Mouse (Mus musculus): ENCODE results near the gene Nacad. TPM values are rescaled to one million over a fixed set of nuclear protein-coding genes. Genes with fewer than 3 reads are reported as not detected.

Gene Nacad
- polyA plus RNA-seq, 1 experiment = 1.7 TPM

GRCm38 (mm10) chr11:6603224-6603623 lies 2.6 kb downstream of the Nacad start:
- Histone ChIP-seq H3K27me3 (ENCODE audit: control insufficient read depth, insufficient read depth, low read length) (peaks cover 16% of the 10 kb centered on the region; the same call in 1 of the 2 replicates), H3K4me1 (ENCODE audit: control insufficient read depth, insufficient read depth, insufficient read length, low read length) (peaks cover 2% of the 10 kb centered on the region; the same call in 1 of the 2 replicates), H3K4me3 (ENCODE audit: low read depth, low read length) (no peak overlapping the region), H3K36me3 (ENCODE audit: control insufficient read depth, insufficient read depth, low read length) (no peaks in the 10 kb centered on the region), H3K27ac (ENCODE audit: insufficient read depth, low read depth, low read length) (no peak overlapping the region)
- WGBS = 63% methylated on average over 9 of the region's 9 CpGs
- TF ChIP-seq POLR2A (IDR thresholded peaks at IDR 0.05; ENCODE audit: low read depth, low read length) = no peak
- TF ChIP-seq CTCF (IDR thresholded peaks at IDR 0.05; ENCODE audit: extremely low read depth, insufficient read length, insufficient replicate concordance, low read depth, low read length) = no peak

- Histone ChIP-seq H3K4me3 (ENCODE audit: low read depth, low read length) (no peak overlapping the region), H3K36me3 (ENCODE audit: control insufficient read depth, insufficient read depth, low read length) (0 out of 2 replicates have a peak, but pooled peaks cover 3% of the 10 kb centered on the region), H3K4me1 (ENCODE audit: control insufficient read depth, insufficient read depth, insufficient read length, low read length) (peaks cover 2% of the 10 kb centered on the region; the same call in 1 of the 2 replicates), H3K27ac (ENCODE audit: insufficient read depth, low read depth, low read length) (no peak overlapping the region), H3K27me3 (ENCODE audit: control insufficient read depth, insufficient read depth, low read length) (peaks cover 16% of the 10 kb centered on the region; the same call in 1 of the 2 replicates)
- WGBS = 70% methylated on average over 9 of the region's 9 CpGs
- TF ChIP-seq CTCF (IDR thresholded peaks at IDR 0.05; ENCODE audit: extremely low read depth, insufficient read length, insufficient replicate concordance, low read depth, low read length) (no peak), POLR2A (IDR thresholded peaks at IDR 0.05; ENCODE audit: low read depth, low read length) (no peak)
Measured at GRCm38 (mm10) chr11:6602662-6603061, 3.2 kb downstream of the Nacad start.

- Histone ChIP-seq H3K36me3 (ENCODE audit: control insufficient read depth, insufficient read depth, low read length) (peaks cover 9% of the 10 kb centered on the region; the same call in 1 of the 2 replicates), H3K4me3 (ENCODE audit: low read depth, low read length) (no peak overlapping the region), H3K27ac (ENCODE audit: insufficient read depth, low read depth, low read length) (no peak overlapping the region), H3K4me1 (ENCODE audit: control insufficient read depth, insufficient read depth, insufficient read length, low read length) (peaks cover 2% of the 10 kb centered on the region; the same call in 1 of the 2 replicates), H3K27me3 (ENCODE audit: control insufficient read depth, insufficient read depth, low read length) (peaks cover 16% of the 10 kb centered on the region; the same call in 1 of the 2 replicates)
- TF ChIP-seq CTCF (IDR thresholded peaks at IDR 0.05; ENCODE audit: extremely low read depth, insufficient read length, insufficient replicate concordance, low read depth, low read length) (no peak), POLR2A (IDR thresholded peaks at IDR 0.05; ENCODE audit: low read depth, low read length) (no peak)
- 61% methylated on average over 20 of the region's 20 CpGs for WGBS
Measured at GRCm38 (mm10) chr11:6601649-6602480, 4.0 kb downstream of the Nacad start.

- H3K4me1 ChIP-seq (ENCODE audit: control insufficient read depth, insufficient read depth, insufficient read length, low read length) = peaks cover 2% of the 10 kb centered on the region; the same call in 1 of the 2 replicates
- no peak for TF ChIP-seq POLR2A (IDR thresholded peaks at IDR 0.05; ENCODE audit: low read depth, low read length)
- no peak overlapping the region for H3K27ac ChIP-seq (ENCODE audit: insufficient read depth, low read depth, low read length)
- peaks cover 6% of the 10 kb centered on the region; the same call in 1 of the 2 replicates for H3K27me3 ChIP-seq (ENCODE audit: control insufficient read depth, insufficient read depth, low read length)
- WGBS = 79% methylated on average over 8 of the region's 8 CpGs
- H3K36me3 ChIP-seq (ENCODE audit: control insufficient read depth, insufficient read depth, low read length) = peaks cover 20% of the 10 kb centered on the region
- no peak overlapping the region for H3K4me3 ChIP-seq (ENCODE audit: low read depth, low read length)
Measured at GRCm38 (mm10) chr11:6600284-6600944, 5.4 kb downstream of the Nacad start.

GRCm38 (mm10) chr11:6599831-6600230 lies 6.0 kb downstream of the Nacad start:
- H3K27ac ChIP-seq (ENCODE audit: insufficient read depth, low read depth, low read length) = no peak overlapping the region
- peaks cover 3% of the 10 kb centered on the region; the same call in 1 of the 2 replicates for H3K27me3 ChIP-seq (ENCODE audit: control insufficient read depth, insufficient read depth, low read length)
- WGBS = 81% methylated on average over 6 of the region's 6 CpGs
- TF ChIP-seq POLR2A (IDR thresholded peaks at IDR 0.05; ENCODE audit: low read depth, low read length) (no peak), CTCF (IDR thresholded peaks at IDR 0.05; ENCODE audit: extremely low read depth, insufficient read length, insufficient replicate concordance, low read depth, low read length) (no peak)
- peaks cover 23% of the 10 kb centered on the region for H3K36me3 ChIP-seq (ENCODE audit: control insufficient read depth, insufficient read depth, low read length)
- H3K4me3 ChIP-seq (ENCODE audit: low read depth, low read length) = no peak overlapping the region
- H3K4me1 ChIP-seq (ENCODE audit: control insufficient read depth, insufficient read depth, insufficient read length, low read length) = 0 out of 2 replicates have a peak, but pooled peaks cover 2% of the 10 kb centered on the region

GRCm38 (mm10) chr11:6599011-6599681 lies 6.7 kb downstream of the Nacad start:
- Histone ChIP-seq H3K4me3 (ENCODE audit: low read depth, low read length) (no peak overlapping the region), H3K27me3 (ENCODE audit: control insufficient read depth, insufficient read depth, low read length) (no peaks in the 10 kb centered on the region), H3K36me3 (ENCODE audit: control insufficient read depth, insufficient read depth, low read length) (peaks cover 30% of the 10 kb centered on the region), H3K4me1 (ENCODE audit: control insufficient read depth, insufficient read depth, insufficient read length, low read length) (no peaks in the 10 kb centered on the region), H3K27ac (ENCODE audit: insufficient read depth, low read depth, low read length) (no peak overlapping the region)
- WGBS = 56% methylated on average over 27 of the region's 27 CpGs
- TF ChIP-seq CTCF (IDR thresholded peaks at IDR 0.05; ENCODE audit: extremely low read depth, insufficient read length, insufficient replicate concordance, low read depth, low read length) (no peak), POLR2A (IDR thresholded peaks at IDR 0.05; ENCODE audit: low read depth, low read length) (no peak)
